Mouse (Mus musculus) layer of hippocampus, postnatal 25 days (tissue): ENCODE data around the gene Prm2. TPM values are rescaled to one million over a fixed set of nuclear protein-coding genes. Genes with fewer than 3 reads are reported as not detected.
A peak's percentile ranks its signal among the peaks of the same experiment; 100 is the strongest.

Experiments
- DNase-seq, 2 experiments: peaks; one replicate each; pipeline ENCODE4 v3.0.0; 2022; ENCODE audit warnings: mixed read lengths in 2 of 2, low spot score in 1 of 2; ENCODE audit errors: extremely low spot score in 1 of 2
- total RNA-seq, 2 experiments: library from RNA; stranded (reverse); gene quantifications; 2 replicates each; pipeline ENCODE4 v1.2.3; 2021

The Prm2 gene
- total RNA-seq: not detected

GRCm38 (mm10) chr16:10796034-10796433 is at the start of gene Prm2:
TSS of gene Prm2 (minus strand) at chr16:10796134.
- DNase-seq: no peak

DNA sequence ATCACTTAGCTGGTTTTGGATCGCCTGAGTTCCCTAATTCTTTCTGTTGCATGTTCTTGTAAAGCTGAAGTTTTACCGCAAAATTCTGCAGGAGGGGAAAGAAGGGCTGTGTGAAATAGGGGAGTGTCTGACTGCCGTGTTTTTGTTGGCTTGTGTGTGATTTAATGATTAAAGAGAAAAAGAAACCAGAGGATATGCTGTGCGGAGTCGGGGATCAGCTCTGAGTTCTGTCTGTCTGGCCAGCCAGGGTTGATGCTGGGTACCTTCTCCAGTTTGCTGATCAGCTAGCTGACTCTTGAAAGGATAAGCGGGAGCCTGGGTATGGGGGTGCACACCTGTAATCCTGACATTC is 48.4 kb upstream of the Prm2 start:
- DNase-seq: no peak

DNA sequence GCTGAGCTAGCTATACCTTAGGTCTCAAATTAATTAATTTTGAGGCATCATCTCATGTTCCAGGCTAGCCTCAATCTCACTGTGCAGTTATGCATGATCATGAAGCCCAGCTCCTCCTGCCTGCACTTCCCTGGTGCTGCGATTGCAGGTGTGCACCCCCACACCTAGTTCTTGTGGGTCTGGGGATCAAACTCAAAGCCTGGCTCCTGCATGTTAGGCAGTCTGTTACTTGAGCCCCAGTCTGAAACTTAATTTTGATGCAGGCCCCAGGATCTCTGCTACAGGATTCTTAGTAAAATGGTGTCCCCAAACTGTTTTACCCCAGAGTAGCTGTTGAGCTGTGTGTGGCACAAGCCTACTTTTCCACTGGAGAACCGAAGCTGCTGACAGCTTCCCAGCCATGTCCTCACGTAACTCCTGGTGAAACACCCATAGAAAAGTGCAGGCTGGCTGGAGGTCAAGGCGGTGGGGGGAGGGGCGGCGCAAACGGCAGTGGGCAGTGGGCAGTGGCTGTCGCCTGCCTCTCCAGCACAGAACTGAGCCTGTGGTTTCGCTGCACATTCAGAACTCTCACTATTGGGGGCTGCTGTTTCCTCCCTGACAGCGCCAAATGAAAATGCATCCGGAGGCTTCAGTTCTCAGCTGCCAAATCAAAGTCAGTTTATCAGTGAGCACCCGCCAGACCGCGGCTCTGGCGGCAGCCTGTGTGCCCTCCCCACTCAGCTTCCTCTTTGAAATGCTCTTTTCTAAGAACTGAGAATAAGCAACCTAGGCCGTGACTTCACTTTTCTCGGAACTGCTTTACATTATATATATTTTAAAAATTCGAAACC is 47.8 kb upstream of the Prm2 start:
- no peak for DNase-seq

GRCm38 (mm10) chr16:10842282-10842855 is 46.4 kb upstream of the Prm2 start:
- no peak for DNase-seq

DNA sequence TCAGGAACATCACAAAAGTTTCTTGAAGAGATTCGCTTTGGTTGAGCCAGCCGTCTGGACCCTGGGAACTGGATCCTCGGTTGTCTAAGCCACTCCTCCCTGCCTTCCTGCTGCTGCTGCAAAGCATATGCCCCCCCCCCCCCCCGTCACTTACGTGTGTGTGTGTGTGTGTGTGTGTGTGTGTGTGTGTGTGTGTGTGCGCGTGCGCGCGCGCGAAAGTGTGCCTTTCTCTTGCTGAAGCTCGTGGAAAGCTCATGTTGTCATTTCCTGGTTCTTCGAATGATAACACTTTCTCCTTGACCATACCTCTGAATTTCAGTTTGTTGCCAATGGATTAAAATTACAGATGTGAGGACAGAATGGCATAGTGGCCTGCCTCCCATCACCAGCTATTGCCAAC is 44.1 kb upstream of the Prm2 start:
- DNase-seq: no peak

DNA sequence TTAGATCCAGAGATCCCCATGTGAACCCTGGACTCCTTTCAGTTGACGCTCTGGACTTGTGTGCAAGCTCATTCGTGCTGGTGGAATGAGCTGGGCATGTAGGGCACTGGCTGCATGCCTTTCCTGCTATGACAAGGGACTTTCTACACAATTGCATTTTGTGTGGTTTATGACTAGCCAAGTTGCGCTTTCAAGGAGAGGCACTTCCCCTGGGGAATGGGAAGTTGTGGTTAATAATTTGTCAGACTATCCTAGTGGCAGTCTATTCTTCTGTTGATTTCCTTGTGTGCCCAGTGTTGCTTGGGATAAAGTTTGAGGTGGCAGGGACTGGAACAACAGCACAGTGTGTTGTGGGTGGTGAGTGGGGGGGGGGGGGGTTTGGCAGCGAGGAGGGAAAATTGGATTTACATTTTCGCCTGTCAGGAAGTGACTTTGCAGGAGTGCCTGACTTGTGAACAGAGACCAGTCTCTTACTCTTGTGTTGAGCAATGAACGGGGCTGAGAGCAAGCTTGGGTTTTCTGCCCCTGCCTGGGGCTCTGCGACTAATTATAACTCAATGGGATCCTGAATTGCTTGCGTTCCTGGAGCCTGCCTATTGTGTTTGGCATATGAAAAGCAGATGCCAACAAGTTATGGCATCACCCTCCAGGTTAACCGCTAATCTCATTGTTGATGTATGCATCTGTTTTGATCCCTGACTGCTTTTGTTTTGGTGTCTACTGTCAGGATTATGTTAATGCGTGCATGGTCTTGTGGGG is 42.7 kb upstream of the Prm2 start:
- no peak for DNase-seq

DNA sequence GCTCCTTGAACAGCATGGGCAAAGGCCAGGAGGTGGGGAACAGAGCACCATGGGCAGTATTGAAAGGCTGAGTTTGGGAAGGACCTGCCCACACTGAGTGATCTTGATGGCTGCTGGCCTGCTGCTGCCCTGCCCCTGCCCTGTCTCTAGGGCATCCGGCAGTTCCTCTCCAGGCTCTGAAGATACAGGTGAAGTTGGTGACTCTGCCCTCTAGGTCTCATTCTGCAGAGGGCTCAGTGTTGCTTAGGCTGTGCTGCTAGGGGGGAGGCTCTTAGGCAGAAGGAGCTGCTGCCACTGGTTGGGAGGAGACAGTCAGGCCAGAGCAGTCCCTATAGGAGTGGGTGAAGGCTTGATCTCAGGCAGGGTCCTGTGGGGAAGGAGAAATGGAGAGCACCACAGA is 42.0 kb upstream of the Prm2 start:
- DNase-seq: no peak

GRCm38 (mm10) chr16:10837250-10837649 is 41.3 kb upstream of the Prm2 start:
- DNase-seq: no peak

DNA sequence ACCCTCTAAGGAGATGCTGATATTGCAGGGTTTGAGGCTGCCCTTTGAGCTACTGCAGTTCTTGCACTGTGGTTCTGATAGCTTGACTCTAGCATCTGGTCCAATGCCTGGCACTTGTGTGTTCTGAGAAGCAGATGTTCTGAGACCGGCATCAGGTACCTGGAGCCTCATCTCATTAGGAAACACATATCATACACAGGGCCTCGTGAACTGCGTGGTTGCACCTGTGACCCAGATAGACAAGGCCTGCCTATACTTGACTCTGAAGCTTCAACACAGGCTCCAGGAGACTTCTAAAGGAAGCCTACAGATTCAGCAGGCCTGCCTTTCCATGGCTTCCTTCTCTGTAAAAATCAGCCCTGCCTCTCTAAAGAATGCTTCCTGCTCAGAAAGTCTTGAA is 40.5 kb upstream of the Prm2 start:
- no peak for DNase-seq

DNA sequence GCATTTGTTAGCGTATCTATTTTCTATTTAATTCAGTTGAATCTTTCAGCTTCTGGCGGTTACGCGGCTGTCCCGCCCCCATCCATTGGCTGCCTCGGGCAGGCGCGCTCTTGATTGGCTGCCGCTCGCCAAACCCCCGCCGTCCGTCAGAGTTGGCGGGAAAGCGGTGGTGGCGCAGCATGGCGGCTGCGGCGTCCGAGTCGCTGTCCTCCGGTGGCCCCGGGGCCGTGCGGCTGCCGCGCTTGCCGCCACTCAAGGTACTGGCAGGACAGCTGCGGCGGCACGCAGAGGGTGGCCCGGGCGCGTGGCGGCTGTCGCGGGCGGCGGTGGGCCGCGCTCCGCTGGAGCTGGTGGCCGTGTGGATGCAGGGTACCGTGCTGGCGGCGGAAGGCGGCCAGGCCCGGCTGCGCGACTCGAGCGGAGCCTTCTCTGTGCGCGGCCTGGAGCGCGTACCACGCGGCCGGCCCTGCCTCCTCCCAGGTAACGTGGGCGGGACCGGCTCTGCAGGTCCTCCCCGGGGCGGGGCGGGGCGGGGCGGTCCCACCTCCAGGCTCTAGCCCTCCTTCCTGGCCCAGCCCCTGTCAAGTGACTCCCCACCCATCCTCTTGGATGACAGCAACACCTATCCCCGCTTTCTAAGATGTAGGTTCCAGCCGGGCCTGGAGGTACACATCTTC is 39.1 kb upstream of the Prm2 start, which contains the start of gene Rmi2:
Gene Rmi2, plus strand, starts transcription at position 149 of the 677 bp plus-strand sequence.
- DNase-seq: peak; percentile 54 to 68

- no peak for DNase-seq
Measured at GRCm38 (mm10) chr16:10834542-10834910, 38.6 kb upstream of the Prm2 start.

- DNase-seq: no peak
Measured at GRCm38 (mm10) chr16:10828461-10828805, 32.5 kb upstream of the Prm2 start.

- no peak for DNase-seq
Measured at GRCm38 (mm10) chr16:10827766-10828460, 32.0 kb upstream of the Prm2 start.

- no peak for DNase-seq
Measured at GRCm38 (mm10) chr16:10827269-10827668, 31.3 kb upstream of the Prm2 start.

GRCm38 (mm10) chr16:10825840-10826239 is 29.9 kb upstream of the Prm2 start:
- no peak for DNase-seq

- no peak for DNase-seq
Measured at GRCm38 (mm10) chr16:10824536-10824935, 28.6 kb upstream of the Prm2 start.

DNA sequence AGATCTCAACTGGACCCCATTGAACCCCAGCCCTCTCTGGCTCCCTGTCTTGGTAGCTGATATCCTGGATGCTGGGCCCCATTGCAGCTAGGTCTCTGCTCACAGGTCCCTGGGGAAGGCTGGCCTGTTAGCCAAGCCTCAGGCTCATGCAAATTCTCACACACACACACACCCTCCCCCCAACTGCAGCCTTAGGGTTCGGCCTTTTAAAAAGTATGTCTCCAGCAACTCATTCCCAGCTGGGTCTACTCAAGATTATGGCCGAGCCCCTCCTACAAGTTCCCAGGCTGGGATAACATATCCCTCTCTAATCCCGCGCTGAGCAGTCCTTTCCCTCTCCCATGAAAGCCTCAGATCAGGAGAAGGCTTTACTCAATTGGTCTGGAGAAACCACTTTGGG is 25.5 kb upstream of the Prm2 start:
- DNase-seq: no peak

DNA sequence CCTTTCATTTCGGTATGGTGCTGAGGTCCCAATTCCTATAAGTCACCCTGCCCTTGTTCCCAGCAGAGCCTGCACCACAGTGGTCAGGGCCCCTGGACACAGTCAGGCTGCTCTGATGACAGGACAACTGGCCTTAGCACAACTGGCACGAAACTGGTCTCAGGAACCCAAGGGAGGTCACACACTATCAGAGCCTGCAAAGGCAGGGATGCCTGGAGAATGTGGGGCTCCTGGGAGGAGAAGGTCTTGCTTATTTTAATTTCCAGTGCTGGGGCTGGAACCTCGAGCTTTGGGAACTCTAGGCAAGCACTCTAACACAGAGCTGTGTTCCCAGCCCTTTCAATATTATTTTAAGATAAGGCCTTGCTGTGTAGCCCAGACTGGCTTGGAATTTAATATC is 24.0 kb upstream of the Prm2 start:
- DNase-seq: no peak

GRCm38 (mm10) chr16:10818579-10819135 is 22.7 kb upstream of the Prm2 start:
- DNase-seq: no peak

- DNase-seq: no peak
Measured at GRCm38 (mm10) chr16:10814864-10815263, 18.9 kb upstream of the Prm2 start.
